Mouse (Mus musculus) CH12.LX (cell line): ENCODE data around the gene Erfe. TPM values are rescaled to one million over a fixed set of nuclear protein-coding genes. Genes with fewer than 3 reads are reported as not detected.

Experiments used
- DNase-seq: peaks from one replicate; pipeline ENCODE4 v3.0.0-alpha.2; 2013; ENCODE audit errors: extremely low read depth
- H3K27ac ChIP-seq: 2 replicates; pipeline ENCODE4 v1.5.1; 2012; ENCODE audit warnings: low read depth, mild to moderate bottlenecking, control low read depth, moderate library complexity; ENCODE audit not compliant: insufficient read depth
- H3K27me3 ChIP-seq: replicated peaks from 2 replicates; pipeline ENCODE3; 2012; ENCODE audit warnings: inconsistent platforms
- H3K36me3 ChIP-seq, 2 experiments: replicated peaks in 1 of 2; 2 replicates each; pipeline versions ENCODE3 to v1.6.1; 2012; ENCODE audit warnings: inconsistent platforms in 1 of 2, low read length in 1 of 2, mild to moderate bottlenecking in 1 of 2, mixed read lengths in 1 of 2, moderate library complexity in 1 of 2; ENCODE audit not compliant: control insufficient read depth in 1 of 2, insufficient read depth in 1 of 2
- H3K4me1 ChIP-seq, 2 experiments: 2 replicates each; pipeline ENCODE4 v1.6.1; 2012; ENCODE audit warnings: inconsistent platforms in 1 of 2, moderate library complexity in 1 of 2; ENCODE audit not compliant: insufficient read depth in 2 of 2, control insufficient read depth in 1 of 2
- H3K4me2 ChIP-seq: 2 replicates; pipeline ENCODE4 v1.6.1; 2012; ENCODE audit warnings: low read depth, mild to moderate bottlenecking, control low read depth; ENCODE audit not compliant: poor library complexity, insufficient read depth, severe bottlenecking
- H3K4me3 ChIP-seq, 3 experiments: fragments of 150-350 bp in 1 of 3; sonication (generic) in 1 of 3; replicated peaks in 1 of 3; 2 replicates each; pipeline versions ENCODE3 to v1.5.1; 2011 to 2012; ENCODE audit warnings: low read depth in 2 of 3, low read length in 2 of 3, mild to moderate bottlenecking in 2 of 3, moderate library complexity in 2 of 3, control low read depth in 1 of 3, improper control_type of control experiment in 1 of 3, inconsistent platforms in 1 of 3, mixed read lengths in 1 of 3; ENCODE audit not compliant: poor library complexity in 1 of 3
- H3K79me2 ChIP-seq: replicated peaks from 2 replicates; pipeline ENCODE4 v1.6.1; 2012; ENCODE audit warnings: mild to moderate bottlenecking, moderate library complexity; ENCODE audit not compliant: control insufficient read depth, poor library complexity, insufficient read depth, severe bottlenecking; ENCODE audit errors: extremely low read depth
- H3K9ac ChIP-seq: 2 replicates; pipeline ENCODE4 v1.6.1; 2012; ENCODE audit warnings: low read depth, mild to moderate bottlenecking, control low read depth, moderate library complexity; ENCODE audit not compliant: insufficient read depth
- H3K9me3 ChIP-seq: replicated peaks from 2 replicates; pipeline ENCODE3; 2012; ENCODE audit warnings: low read length, inconsistent platforms, mixed read lengths
- CHD1 ChIP-seq: IDR thresholded peaks from 2 replicates; pipeline ENCODE4 v1.6.1; 2012; ENCODE audit warnings: low read depth, low read length, improper control_type of control experiment, inconsistent platforms
- CTCF ChIP-seq, 2 experiments: IDR thresholded peaks in 1 of 2; conservative IDR thresholded peaks in 1 of 2; 2 replicates each; pipeline ENCODE4 v1.5.1; 2011 to 2012; ENCODE audit warnings: low read depth in 2 of 2, low read length in 2 of 2, improper control_type of control experiment in 1 of 2, inconsistent platforms in 1 of 2, mild to moderate bottlenecking in 1 of 2, moderate library complexity in 1 of 2
- EP300 ChIP-seq: IDR thresholded peaks from 2 replicates; pipeline ENCODE4 v1.6.1; 2011; ENCODE audit warnings: low read length, improper control_type of control experiment
- GABPA ChIP-seq: IDR thresholded peaks from 2 replicates; pipeline ENCODE4 v1.6.1; 2012; ENCODE audit warnings: low read depth, low read length, improper control_type of control experiment, inconsistent platforms; ENCODE audit not compliant: insufficient replicate concordance
- JUN ChIP-seq: IDR thresholded peaks from 2 replicates; pipeline ENCODE4 v1.6.1; 2011; ENCODE audit warnings: low read depth, mild to moderate bottlenecking, low read length, improper control_type of control experiment, moderate library complexity; ENCODE audit not compliant: insufficient read depth
- JUND ChIP-seq: conservative IDR thresholded peaks from 2 replicates; pipeline ENCODE4 v1.6.1; 2011; ENCODE audit warnings: low read depth, low read length, improper control_type of control experiment
- KAT2A ChIP-seq: IDR thresholded peaks from 2 replicates; pipeline ENCODE4 v1.6.1; 2012; ENCODE audit warnings: low read length, improper control_type of control experiment, inconsistent platforms; ENCODE audit not compliant: insufficient replicate concordance
- MAZ ChIP-seq: IDR thresholded peaks from 2 replicates; pipeline ENCODE4 v1.6.1; 2012; ENCODE audit warnings: low read depth, mild to moderate bottlenecking, inconsistent platforms, low read length, improper control_type of control experiment, moderate library complexity
- MEF2A ChIP-seq: IDR thresholded peaks from 2 replicates; pipeline ENCODE4 v1.6.1; 2014; ENCODE audit warnings: low read depth, mild to moderate bottlenecking, inconsistent platforms, low read length, improper control_type of control experiment, borderline replicate concordance
- MXI1 ChIP-seq: IDR thresholded peaks from 2 replicates; pipeline ENCODE4 v1.6.1; 2011; ENCODE audit warnings: mild to moderate bottlenecking, low read depth, low read length, improper control_type of control experiment
- MYC ChIP-seq: IDR thresholded peaks from 2 replicates; pipeline ENCODE4 v1.6.1; 2011; ENCODE audit warnings: low read depth, mild to moderate bottlenecking, improper control_type of control experiment, low read length
- PAX5 ChIP-seq: IDR thresholded peaks from 2 replicates; pipeline ENCODE4 v1.6.1; 2012; ENCODE audit warnings: low read length, inconsistent platforms, mixed read lengths
- POLR2A ChIP-seq: IDR thresholded peaks from 2 replicates; pipeline ENCODE4 v1.6.1; 2011; ENCODE audit warnings: low read depth, mild to moderate bottlenecking, improper control_type of control experiment, low read length
- RAD21 ChIP-seq: IDR thresholded peaks from 2 replicates; pipeline ENCODE4 v1.6.1; 2011; ENCODE audit warnings: low read depth, mild to moderate bottlenecking, low read length, improper control_type of control experiment, moderate library complexity
- RCOR1 ChIP-seq: conservative IDR thresholded peaks from 2 replicates; pipeline ENCODE4 v1.6.1; 2012; ENCODE audit warnings: low read depth, mild to moderate bottlenecking, inconsistent platforms, low read length, improper control_type of control experiment
- ZC3H11A ChIP-seq: IDR thresholded peaks from 2 replicates; pipeline ENCODE4 v1.6.1; 2012; ENCODE audit warnings: low read depth, mild to moderate bottlenecking, inconsistent platforms, low read length, improper control_type of control experiment
- ZNF384 ChIP-seq: IDR thresholded peaks from 2 replicates; pipeline ENCODE4 v1.6.1; 2012; ENCODE audit warnings: low read depth, low read length, improper control_type of control experiment, inconsistent platforms
- dilution Hi-C: fragments of 300-500 bp; cut with MboI; formaldehyde crosslinking; loops from 2 replicates; pipeline ENCODE4 v1.14.3; 2020; ENCODE audit warnings: low sequenced_read_pairs; ENCODE audit not compliant: extremely low pct_unique_long_range_greater_than_20kb, extremely low pct_ligation_motif_present
- in situ Hi-C: fragments of 300-500 bp; cut with MboI; formaldehyde crosslinking; loops from 3 replicates; pipeline ENCODE4 v1.14.3; 2019; ENCODE audit warnings: low sequenced_read_pairs, low pct_ligation_motif_present, low pct_unique_long_range_greater_than_20kb, mixed read lengths
- polyA plus RNA-seq: library from polyadenylated mRNA; unstranded; fragments of >175 nt; gene quantifications from 2 replicates; pipeline ENCODE4 v1.2.1, GENCODE M21; 2012; ENCODE audit warnings: low read depth; ENCODE audit not compliant: insufficient read length
- total RNA-seq, 2 experiments: library from RNA; depleted of rRNA; stranded (reverse); fragments of 300-350 nt in 1 of 2; fragments of >200 nt in 1 of 2; gene quantifications; 2 replicates each; pipeline ENCODE4 v1.2.3; 2012 to 2014

Erfe gene
- total and polyA plus RNA-seq, 3 experiments: 2.2 to 8.4 (median 2.3) TPM

GRCm38 (mm10) chr1:91350841-91351240 lies 15.4 kb upstream of the Erfe start, which contains the start of gene Klhl30:
Klhl30 (plus strand) TSS chr1:91351016.
- DNase-seq: no peak
- Histone ChIP-seq H3K4me2 (no peak within 1 kb of the TSS), H3K4me1 (peaks cover 14 to 27% of the 10 kb centered on the region in 2 experiments), H3K36me3 (peaks cover 0 to 14% of the 10 kb centered on the region in 2 experiments), H3K27me3 (no peaks in the 10 kb centered on the region), H3K9ac (no peak within 1 kb of the TSS), H3K4me3 (no peak within 1 kb of the TSS), H3K79me2 (no peaks in the 10 kb centered on the region), H3K27ac (no peak within 1 kb of the TSS), H3K9me3 (no peaks in the 10 kb centered on the region)
- in situ Hi-C loops (no loop called here), dilution Hi-C loops (no loop called here)
- TF ChIP-seq JUN: no peak
- TF ChIP-seq CHD1: no peak
- TF ChIP-seq GABPA: no peak
- TF ChIP-seq MXI1: no peak
- no peak for TF ChIP-seq ZNF384
- TF ChIP-seq MEF2A: no peak

GRCm38 (mm10) chr1:91351249-91351648 lies 15.0 kb upstream of the Erfe start:
- no peaks in the 10 kb centered on the region for H3K27me3 ChIP-seq
- no peaks in the 10 kb centered on the region for H3K9me3 ChIP-seq

GRCm38 (mm10) chr1:91352277-91352676 lies 14.0 kb upstream of the Erfe start:
- no peak overlapping the region for H3K9ac ChIP-seq
- dilution Hi-C loops: no loop called here
- in situ Hi-C loops: no loop called here
- no peaks in the 10 kb centered on the region for H3K27me3 ChIP-seq
- no peak overlapping the region for H3K4me3 ChIP-seq
- H3K9me3 ChIP-seq: no peaks in the 10 kb centered on the region
- no peak overlapping the region for H3K4me2 ChIP-seq
- H3K36me3 ChIP-seq: peaks cover 0 to 3% of the 10 kb centered on the region in 2 experiments
- TF ChIP-seq KAT2A: no peak
- no peak for TF ChIP-seq PAX5
- TF ChIP-seq RAD21: no peak
- TF ChIP-seq EP300: no peak
- no peak for TF ChIP-seq CTCF (conservative IDR thresholded peaks at IDR 0.05 in 1 of 2, IDR thresholded peaks at IDR 0.05 in 1 of 2; ENCODE audit: low read depth in 2 of 2, low read length in 2 of 2)
- no peaks in the 10 kb centered on the region for H3K79me2 ChIP-seq
- H3K4me1 ChIP-seq: peaks cover 14 to 27% of the 10 kb centered on the region in 2 experiments
- H3K27ac ChIP-seq: no peak overlapping the region
- no peak for DNase-seq

More at GRCm38 (mm10) chr1:91351249-91351648, 15.0 kb upstream of the Erfe start:
- no peak for TF ChIP-seq RCOR1
- no peak for TF ChIP-seq CTCF (conservative IDR thresholded peaks at IDR 0.05 in 1 of 2, IDR thresholded peaks at IDR 0.05 in 1 of 2; ENCODE audit: low read depth in 2 of 2, low read length in 2 of 2)
- no peak for TF ChIP-seq JUND
- no peak for TF ChIP-seq POLR2A
- TF ChIP-seq KAT2A: no peak
- TF ChIP-seq CHD1: no peak
- no peak for TF ChIP-seq JUN
- no peak for TF ChIP-seq MAZ
- no peak for TF ChIP-seq ZNF384
- no peak for TF ChIP-seq MYC
- no peak for TF ChIP-seq MXI1
- TF ChIP-seq ZC3H11A: no peak
- Histone ChIP-seq H3K4me3 (no peak overlapping the region), H3K79me2 (no peaks in the 10 kb centered on the region), H3K36me3 (peaks cover 0 to 10% of the 10 kb centered on the region in 2 experiments), H3K27ac (no peak overlapping the region), H3K9ac (no peak overlapping the region), H3K4me1 (peaks cover 14 to 27% of the 10 kb centered on the region in 2 experiments), H3K4me2 (no peak overlapping the region)
- dilution Hi-C loops (no loop called here), in situ Hi-C loops (no loop called here)
- no peak for DNase-seq
